Mouse (Mus musculus): ENCODE results near the gene Pole3. TPM values are rescaled to one million over a fixed set of nuclear protein-coding genes. Genes with fewer than 3 reads are reported as not detected.

Gene Pole3
- total and polyA plus RNA-seq, 3 experiments = 36.3 to 73.9 (median 37.2) TPM

- DNase-seq (ENCODE audit: low spot score) = no peak
- TF ChIP-seq TAL1 (conservative IDR thresholded peaks at IDR 0.05; ENCODE audit: low read depth, low read length) (no peak), GATA1 (IDR thresholded peaks at IDR 0.05; ENCODE audit: borderline replicate concordance, low read length) (no peak)
- Histone ChIP-seq H3K4me1 (ENCODE audit: insufficient read depth, low read depth, low read length) (no peaks in the 10 kb centered on the region), H3K27me3 (ENCODE audit: insufficient read depth, low read length) (peaks cover 3% of the 10 kb centered on the region; the same call in 1 of the 2 replicates), H3K9me3 (replicated peaks) (no peaks in the 10 kb centered on the region), H3K36me3 (replicated peaks) (no peaks in the 10 kb centered on the region), H3K4me3 (ENCODE audit: low read depth, low read length) (no peak overlapping the region)
- ATAC-seq (ENCODE audit: extremely low read depth, insufficient number of reproducible peaks, low FRiP score, poor library complexity, severe bottlenecking) = no peak
Measured at GRCm38 (mm10) chr4:62562006-62562405, 37.1 kb upstream of the Pole3 start.

DNA sequence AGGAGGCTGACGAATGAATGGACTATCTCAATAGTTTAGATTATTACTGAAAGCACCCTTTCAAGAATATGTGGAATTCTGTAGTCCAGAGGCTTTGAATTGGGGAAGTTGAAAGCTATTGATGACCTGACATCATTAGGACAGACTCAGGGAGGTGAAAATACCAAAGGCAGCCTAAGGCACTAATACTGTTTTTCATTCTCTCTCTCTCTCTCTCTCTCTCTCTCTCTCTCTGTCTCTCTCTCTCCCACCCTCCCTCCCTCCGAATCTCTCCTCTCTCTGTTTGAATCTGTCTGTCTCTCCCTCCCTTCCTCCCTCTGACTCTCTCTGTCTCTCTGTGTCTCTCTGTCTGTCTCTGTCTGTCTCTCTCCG, 36.7 kb upstream of the Pole3 start:
- Histone ChIP-seq H3K36me3 (replicated peaks) (no peaks in the 10 kb centered on the region), H3K9me3 (replicated peaks) (no peaks in the 10 kb centered on the region), H3K27me3 (ENCODE audit: insufficient read depth, low read length) (peaks cover 3% of the 10 kb centered on the region; the same call in 1 of the 2 replicates), H3K4me3 (ENCODE audit: low read depth, low read length) (no peak overlapping the region), H3K4me1 (ENCODE audit: insufficient read depth, low read depth, low read length) (no peaks in the 10 kb centered on the region)
- TF ChIP-seq TAL1 (conservative IDR thresholded peaks at IDR 0.05; ENCODE audit: low read depth, low read length) (no peak), CTCF (IDR thresholded peaks at IDR 0.05; ENCODE audit: low read depth, low read length) (no peak), GATA2 (IDR thresholded peaks at IDR 0.05; ENCODE audit: borderline replicate concordance, low read depth, low read length) (no peak), GATA1 (IDR thresholded peaks at IDR 0.05; ENCODE audit: borderline replicate concordance, low read length) (no peak), POLR2AphosphoS5 (IDR thresholded peaks at IDR 0.05; ENCODE audit: insufficient replicate concordance, low read depth, low read length) (no peak)
- ATAC-seq (ENCODE audit: extremely low read depth, insufficient number of reproducible peaks, low FRiP score, poor library complexity, severe bottlenecking) (no peak), DNase-seq (ENCODE audit: low spot score) (no peak)

- TF ChIP-seq POLR2AphosphoS5 (IDR thresholded peaks at IDR 0.05; ENCODE audit: insufficient replicate concordance, low read depth, low read length) = no peak
- no peak for TF ChIP-seq TAL1 (conservative IDR thresholded peaks at IDR 0.05; ENCODE audit: low read depth, low read length)
- no peak for TF ChIP-seq GATA1 (IDR thresholded peaks at IDR 0.05; ENCODE audit: borderline replicate concordance, low read length)
- TF ChIP-seq GATA2 (IDR thresholded peaks at IDR 0.05; ENCODE audit: borderline replicate concordance, low read depth, low read length) = no peak
- TF ChIP-seq CTCF (IDR thresholded peaks at IDR 0.05; ENCODE audit: low read depth, low read length) = no peak; the same call in 1 of the 2 replicates
- peak; percentile 57; the same call in 1 of the 2 replicates for ATAC-seq (ENCODE audit: extremely low read depth, insufficient number of reproducible peaks, low FRiP score, poor library complexity, severe bottlenecking)
- Histone ChIP-seq H3K4me3 (ENCODE audit: low read depth, low read length) (no peak overlapping the region), H3K9me3 (replicated peaks) (no peaks in the 10 kb centered on the region), H3K27me3 (ENCODE audit: insufficient read depth, low read length) (peaks cover 3% of the 10 kb centered on the region; the same call in 1 of the 2 replicates), H3K36me3 (replicated peaks) (no peaks in the 10 kb centered on the region), H3K4me1 (ENCODE audit: insufficient read depth, low read depth, low read length) (no peaks in the 10 kb centered on the region)
- DNase-seq (ENCODE audit: low spot score) = peak; percentile 22
Measured at GRCm38 (mm10) chr4:62560963-62561629, 36.2 kb upstream of the Pole3 start.

- Histone ChIP-seq H3K4me3 (ENCODE audit: low read depth, low read length) (no peak within 1 kb of the TSS), H3K27me3 (ENCODE audit: insufficient read depth, low read length) (peaks cover 3% of the 10 kb centered on the region; the same call in 1 of the 2 replicates), H3K9me3 (replicated peaks) (no peaks in the 10 kb centered on the region), H3K4me1 (ENCODE audit: insufficient read depth, low read depth, low read length) (no peaks in the 10 kb centered on the region), H3K36me3 (replicated peaks) (no peaks in the 10 kb centered on the region)
- ATAC-seq (ENCODE audit: extremely low read depth, insufficient number of reproducible peaks, low FRiP score, poor library complexity, severe bottlenecking) (no peak), DNase-seq (ENCODE audit: low spot score) (no peak)
- no peak for TF ChIP-seq TAL1 (conservative IDR thresholded peaks at IDR 0.05; ENCODE audit: low read depth, low read length)
Measured at GRCm38 (mm10) chr4:62559797-62560329, 35.0 kb upstream of the Pole3 start, which contains the start of gene Rgs3. Rgs3 (plus strand) TSS chr4:62559847.

DNA sequence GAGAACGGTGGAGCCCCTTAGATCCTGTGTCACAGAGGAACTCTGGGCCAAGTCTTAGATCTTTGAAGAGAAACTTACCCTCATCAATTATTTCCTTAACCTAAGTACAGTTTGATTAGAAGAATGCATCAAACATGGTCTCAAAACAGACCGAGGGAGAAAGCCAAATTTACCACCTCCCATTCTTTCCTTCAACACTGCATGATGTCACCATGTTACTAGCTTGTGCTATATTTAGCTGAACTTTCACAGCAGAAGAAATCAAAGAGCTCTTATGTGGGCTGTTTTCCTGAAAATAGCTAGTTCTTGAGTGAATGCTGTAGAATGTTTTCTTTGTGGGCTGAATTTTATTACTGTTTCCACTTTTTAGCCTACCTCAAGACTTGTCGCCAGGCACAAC, 32.6 kb upstream of the Pole3 start:
- H3K9me3 ChIP-seq (replicated peaks) = no peaks in the 10 kb centered on the region
- H3K36me3 ChIP-seq (replicated peaks) = no peaks in the 10 kb centered on the region
- TF ChIP-seq CTCF (IDR thresholded peaks at IDR 0.05; ENCODE audit: low read depth, low read length) = no peak
- TF ChIP-seq GATA1 (IDR thresholded peaks at IDR 0.05; ENCODE audit: borderline replicate concordance, low read length) = no peak
- ATAC-seq (ENCODE audit: extremely low read depth, insufficient number of reproducible peaks, low FRiP score, poor library complexity, severe bottlenecking) = no peak
- no peaks in the 10 kb centered on the region for H3K27me3 ChIP-seq (ENCODE audit: insufficient read depth, low read length)
- no peak overlapping the region for H3K4me3 ChIP-seq (ENCODE audit: low read depth, low read length)
- no peaks in the 10 kb centered on the region for H3K4me1 ChIP-seq (ENCODE audit: insufficient read depth, low read depth, low read length)
- DNase-seq (ENCODE audit: low spot score) = no peak

GRCm38 (mm10) chr4:62551966-62552365, 27.1 kb upstream of the Pole3 start:
- no peaks in the 10 kb centered on the region for H3K36me3 ChIP-seq (replicated peaks)
- DNase-seq (ENCODE audit: low spot score) = no peak
- no peak for ATAC-seq (ENCODE audit: extremely low read depth, insufficient number of reproducible peaks, low FRiP score, poor library complexity, severe bottlenecking)

GRCm38 (mm10) chr4:62544801-62545200, 19.9 kb upstream of the Pole3 start:
- no peak overlapping the region for H3K4me3 ChIP-seq (ENCODE audit: low read depth, low read length)
- TF ChIP-seq GATA1 (IDR thresholded peaks at IDR 0.05; ENCODE audit: borderline replicate concordance, low read length) (no peak), TAL1 (conservative IDR thresholded peaks at IDR 0.05; ENCODE audit: low read depth, low read length) (no peak), GATA2 (IDR thresholded peaks at IDR 0.05; ENCODE audit: borderline replicate concordance, low read depth, low read length) (no peak), POLR2AphosphoS5 (IDR thresholded peaks at IDR 0.05; ENCODE audit: insufficient replicate concordance, low read depth, low read length) (no peak), CTCF (IDR thresholded peaks at IDR 0.05; ENCODE audit: low read depth, low read length) (no peak)
- H3K27me3 ChIP-seq (ENCODE audit: insufficient read depth, low read length) = peaks cover 4% of the 10 kb centered on the region
- no peak for ATAC-seq (ENCODE audit: extremely low read depth, insufficient number of reproducible peaks, low FRiP score, poor library complexity, severe bottlenecking)
- H3K4me1 ChIP-seq (ENCODE audit: insufficient read depth, low read depth, low read length) = no peaks in the 10 kb centered on the region
- no peaks in the 10 kb centered on the region for H3K36me3 ChIP-seq (replicated peaks)
- H3K9me3 ChIP-seq (replicated peaks) = no peaks in the 10 kb centered on the region
- no peak for DNase-seq (ENCODE audit: low spot score)

More at GRCm38 (mm10) chr4:62551966-62552365, 27.1 kb upstream of the Pole3 start:
- no peak overlapping the region for H3K4me3 ChIP-seq (ENCODE audit: low read depth, low read length)
- no peaks in the 10 kb centered on the region for H3K27me3 ChIP-seq (ENCODE audit: insufficient read depth, low read length)
- TF ChIP-seq GATA1 (IDR thresholded peaks at IDR 0.05; ENCODE audit: borderline replicate concordance, low read length) (no peak), GATA2 (IDR thresholded peaks at IDR 0.05; ENCODE audit: borderline replicate concordance, low read depth, low read length) (no peak), TAL1 (conservative IDR thresholded peaks at IDR 0.05; ENCODE audit: low read depth, low read length) (no peak)
- no peaks in the 10 kb centered on the region for H3K4me1 ChIP-seq (ENCODE audit: insufficient read depth, low read depth, low read length)
- H3K9me3 ChIP-seq (replicated peaks) = no peaks in the 10 kb centered on the region
